Mouse (Mus musculus): ENCODE results near the gene Lmntd1. TPM values are rescaled to one million over a fixed set of nuclear protein-coding genes. Genes with fewer than 3 reads are reported as not detected.

Gene Lmntd1
- polyA plus RNA-seq, 1 experiment from 2014 or later: 1.2 TPM

DNA sequence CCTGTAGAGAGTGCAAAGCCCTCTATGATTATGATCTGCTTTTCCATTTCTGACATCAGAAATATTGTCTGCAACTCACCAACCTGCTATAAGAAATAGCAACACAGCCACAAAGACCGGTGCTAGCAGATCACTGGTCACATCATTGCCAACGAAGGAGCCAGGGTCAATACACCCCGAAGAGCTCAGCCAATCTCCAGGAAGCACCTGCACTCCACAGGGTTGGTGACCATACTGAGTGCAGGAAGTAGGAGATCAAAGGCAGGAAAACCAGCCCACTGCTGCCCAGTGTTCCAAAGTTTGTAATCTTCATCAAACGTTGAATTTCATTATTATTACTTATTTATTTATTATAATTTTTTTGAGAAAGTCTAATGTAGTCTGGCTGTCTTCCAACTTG, 9.5 kb downstream of the Lmntd1 start:
- Histone ChIP-seq H3K4me2 (replicated peaks) (no peak overlapping the region), H3K4me3 (replicated peaks) (no peak overlapping the region), H3K27me3 (no peaks in the 10 kb centered on the region), H3K36me3 (no peaks in the 10 kb centered on the region), H3K4me1 (0 out of 2 replicates have a peak, but pooled peaks cover 11% of the 10 kb centered on the region), H3K9me3 (replicated peaks) (no peaks in the 10 kb centered on the region), H3K9ac (no peak overlapping the region), H3K27ac (replicated peaks) (no peak overlapping the region)
- ATAC-seq (ENCODE audit: insufficient number of reproducible peaks, low FRiP score, low TSS enrichment, low read depth): no peak
- 69% methylated on average over 4 of the region's 4 CpGs for WGBS

DNA sequence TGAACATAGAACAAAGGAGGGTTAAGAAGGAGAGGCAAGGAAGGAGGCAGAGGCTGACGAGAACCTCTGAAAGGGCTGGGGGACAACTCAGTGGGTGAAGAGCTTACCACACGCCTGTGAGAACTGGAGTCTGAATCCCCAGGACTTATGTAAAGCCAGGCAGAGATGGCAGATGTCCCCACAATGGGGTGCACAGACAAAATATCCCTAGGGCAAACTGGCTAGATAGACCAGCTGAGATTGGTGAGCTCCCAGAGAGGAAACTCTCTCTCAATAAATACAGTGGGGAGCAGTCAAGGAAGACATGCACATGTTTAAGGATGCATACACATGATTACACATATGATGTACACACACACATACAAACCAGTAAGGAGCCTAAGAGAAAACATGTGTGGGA, 10.0 kb downstream of the Lmntd1 start:
- Histone ChIP-seq H3K4me1 (peaks cover 12% of the 10 kb centered on the region; the same call in 1 of the 2 replicates), H3K4me3 (replicated peaks) (no peak overlapping the region), H3K27me3 (no peaks in the 10 kb centered on the region), H3K4me2 (replicated peaks) (no peak overlapping the region), H3K9me3 (replicated peaks) (no peaks in the 10 kb centered on the region), H3K36me3 (no peaks in the 10 kb centered on the region), H3K27ac (replicated peaks) (no peak overlapping the region), H3K9ac (no peak overlapping the region)
- 45% methylated on average over 2 of the region's 2 CpGs for WGBS
- no peak for ATAC-seq (ENCODE audit: insufficient number of reproducible peaks, low FRiP score, low TSS enrichment, low read depth)

DNA sequence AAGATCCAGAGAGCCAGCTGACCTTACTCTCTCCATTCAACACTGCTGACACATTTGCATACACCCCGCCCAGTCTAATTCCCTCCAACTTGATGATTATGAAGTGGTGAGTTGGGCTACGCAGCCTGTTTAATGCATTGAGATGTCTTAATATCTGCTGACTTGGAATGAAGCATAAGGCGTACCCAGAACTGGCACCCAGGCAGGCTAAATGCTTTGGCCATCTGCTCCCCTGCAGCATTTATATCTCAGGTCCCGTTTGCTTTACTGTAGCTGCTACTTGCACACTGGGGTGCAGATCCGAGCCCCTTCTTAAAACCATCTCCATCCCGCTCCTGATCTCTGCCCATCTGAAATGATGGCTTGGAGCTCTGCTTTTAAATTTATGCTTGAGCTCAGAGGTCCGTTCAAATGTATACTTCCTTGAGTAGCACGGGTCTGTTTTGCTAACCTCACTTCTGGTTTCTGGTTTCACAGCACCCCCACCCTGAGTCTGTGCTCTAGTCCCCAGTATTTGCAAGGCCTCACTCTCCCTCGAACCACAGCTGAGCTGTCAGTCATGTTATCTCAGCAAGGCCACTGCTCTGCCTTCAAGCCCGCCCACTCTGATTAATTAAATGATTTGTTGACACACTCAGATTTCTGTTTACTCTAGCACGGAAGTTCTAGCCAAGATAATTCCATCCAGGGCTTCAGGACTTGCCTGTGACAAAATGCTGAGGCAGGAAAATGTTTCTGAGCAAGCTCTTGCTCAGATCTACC, 15.1 kb downstream of the Lmntd1 start:
- no peaks in the 10 kb centered on the region for H3K36me3 ChIP-seq
- no peaks in the 10 kb centered on the region for H3K27me3 ChIP-seq
- no peak overlapping the region for H3K4me2 ChIP-seq (replicated peaks)
- H3K9me3 ChIP-seq (replicated peaks): no peaks in the 10 kb centered on the region
- no peak overlapping the region for H3K9ac ChIP-seq
- H3K27ac ChIP-seq (replicated peaks): no peak overlapping the region
- H3K4me1 ChIP-seq: peaks cover 11% of the 10 kb centered on the region; the same call in 1 of the 2 replicates
- ATAC-seq (ENCODE audit: insufficient number of reproducible peaks, low FRiP score, low TSS enrichment, low read depth): no peak
- H3K4me3 ChIP-seq (replicated peaks): no peak overlapping the region
- WGBS: 50% methylated on average over 11 of the region's 11 CpGs

GRCm38 (mm10) chr6:145595905-145596304, 18.2 kb downstream of the Lmntd1 start:
- 56% methylated on average over 4 of the region's 4 CpGs for WGBS
- peaks cover 26% of the 10 kb centered on the region for H3K4me1 ChIP-seq
- ATAC-seq (ENCODE audit: insufficient number of reproducible peaks, low FRiP score, low TSS enrichment, low read depth): no peak
- H3K9ac ChIP-seq: no peak overlapping the region
- no peak overlapping the region for H3K4me2 ChIP-seq (replicated peaks)
- H3K4me3 ChIP-seq (replicated peaks): no peak overlapping the region
- H3K9me3 ChIP-seq (replicated peaks): no peaks in the 10 kb centered on the region
- no peaks in the 10 kb centered on the region for H3K27me3 ChIP-seq
- no peak overlapping the region for H3K27ac ChIP-seq (replicated peaks)
- H3K36me3 ChIP-seq: no peaks in the 10 kb centered on the region

DNA sequence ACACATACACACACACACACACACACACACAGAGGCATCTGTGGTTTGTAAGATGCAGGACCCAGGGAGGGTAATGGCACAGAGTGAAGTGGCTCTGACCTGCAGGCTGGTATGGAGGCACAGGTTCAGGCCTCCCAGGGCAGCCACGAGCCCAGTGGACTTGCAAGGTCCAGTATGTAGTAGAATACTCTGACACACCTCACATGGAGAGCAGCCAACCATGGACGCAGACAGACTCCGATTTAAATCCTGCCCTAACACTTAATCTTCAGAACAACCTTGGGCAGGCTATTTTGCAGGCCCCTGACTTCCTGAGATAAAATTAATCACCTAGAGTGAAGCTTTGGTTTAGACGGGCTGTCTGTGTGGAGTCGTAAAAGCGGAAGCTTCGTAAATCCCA, 20.1 kb downstream of the Lmntd1 start:
- Histone ChIP-seq H3K36me3 (no peaks in the 10 kb centered on the region), H3K27ac (replicated peaks) (no peak overlapping the region), H3K27me3 (no peaks in the 10 kb centered on the region), H3K4me3 (replicated peaks) (no peak overlapping the region), H3K9me3 (replicated peaks) (no peaks in the 10 kb centered on the region), H3K9ac (no peak overlapping the region), H3K4me1 (peaks cover 28% of the 10 kb centered on the region), H3K4me2 (replicated peaks) (no peak overlapping the region)
- no peak for ATAC-seq (ENCODE audit: insufficient number of reproducible peaks, low FRiP score, low TSS enrichment, low read depth)
- 84% methylated on average over 7 of the region's 7 CpGs for WGBS

DNA sequence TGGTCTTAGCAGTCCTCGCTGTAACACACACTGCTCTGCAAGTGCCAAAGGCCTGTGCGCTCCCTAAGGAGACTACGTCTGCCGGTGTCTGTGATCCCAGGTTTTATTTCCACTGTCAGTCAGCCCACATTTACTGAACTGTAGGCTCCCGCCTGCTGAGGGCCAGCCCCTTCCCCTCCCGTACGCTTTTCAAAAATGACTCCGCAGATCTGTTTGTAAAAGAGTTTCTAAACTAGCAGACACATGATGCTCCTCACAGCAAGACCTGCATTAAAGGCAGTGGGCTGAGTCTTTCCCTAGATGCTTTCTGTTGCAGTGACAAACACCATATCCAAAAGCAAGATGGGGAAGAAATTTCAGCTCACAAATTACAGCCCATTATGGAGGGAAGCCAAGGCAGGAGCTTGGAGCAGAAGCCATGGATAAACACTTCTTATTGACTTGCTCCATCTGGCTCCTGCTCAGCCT, 21.6 kb downstream of the Lmntd1 start:
- Histone ChIP-seq H3K4me3 (replicated peaks) (no peak overlapping the region), H3K4me1 (peaks cover 24% of the 10 kb centered on the region), H3K9ac (no peak overlapping the region), H3K27me3 (no peaks in the 10 kb centered on the region), H3K27ac (replicated peaks) (no peak overlapping the region), H3K4me2 (replicated peaks) (no peak overlapping the region), H3K9me3 (replicated peaks) (no peaks in the 10 kb centered on the region), H3K36me3 (no peaks in the 10 kb centered on the region)
- ATAC-seq (ENCODE audit: insufficient number of reproducible peaks, low FRiP score, low TSS enrichment, low read depth): no peak
- WGBS: 34% methylated on average over 8 of the region's 8 CpGs

DNA sequence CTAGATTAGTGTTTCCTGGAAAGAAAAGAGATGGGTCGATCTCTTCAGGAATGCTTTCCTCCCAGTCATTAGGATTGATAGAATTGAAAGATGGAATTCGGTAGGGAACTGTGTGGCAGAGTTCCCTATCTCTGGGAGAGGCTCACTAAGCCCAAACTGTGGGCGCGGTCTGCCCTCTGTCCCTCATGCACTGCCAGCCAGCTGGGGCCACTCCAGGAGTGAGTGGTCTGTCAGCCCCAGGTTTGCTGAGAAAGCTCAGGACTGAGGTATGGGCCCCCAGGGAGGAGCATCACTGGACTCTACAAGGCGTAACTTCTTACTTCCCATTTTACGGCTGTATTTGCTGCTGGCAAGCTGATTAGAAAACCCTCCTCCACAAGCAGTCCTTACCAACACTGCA, 22.1 kb downstream of the Lmntd1 start:
- no peak overlapping the region for H3K4me3 ChIP-seq (replicated peaks)
- H3K4me2 ChIP-seq (replicated peaks): no peak overlapping the region
- 68% methylated on average over 6 of the region's 6 CpGs for whole genome bisulfite sequencing
- H3K4me1 ChIP-seq: peaks cover 24% of the 10 kb centered on the region
- no peaks in the 10 kb centered on the region for H3K9me3 ChIP-seq (replicated peaks)
- no peaks in the 10 kb centered on the region for H3K36me3 ChIP-seq
- no peak overlapping the region for H3K9ac ChIP-seq
- no peaks in the 10 kb centered on the region for H3K27me3 ChIP-seq
- no peak overlapping the region for H3K27ac ChIP-seq (replicated peaks)
- no peak for ATAC-seq (ENCODE audit: insufficient number of reproducible peaks, low FRiP score, low TSS enrichment, low read depth)

- no peak overlapping the region for H3K4me3 ChIP-seq (replicated peaks)
- no peaks in the 10 kb centered on the region for H3K9me3 ChIP-seq (replicated peaks)
- H3K9ac ChIP-seq: no peak overlapping the region
- no peak overlapping the region for H3K27ac ChIP-seq (replicated peaks)
- 38% methylated on average over 1 of the region's 1 CpGs for WGBS
- ATAC-seq (ENCODE audit: insufficient number of reproducible peaks, low FRiP score, low TSS enrichment, low read depth): no peak
- no peaks in the 10 kb centered on the region for H3K36me3 ChIP-seq
- H3K27me3 ChIP-seq: no peaks in the 10 kb centered on the region
- peaks cover 24% of the 10 kb centered on the region for H3K4me1 ChIP-seq
- no peak overlapping the region for H3K4me2 ChIP-seq (replicated peaks)
Observed at GRCm38 (mm10) chr6:145591578-145591977, 22.5 kb downstream of the Lmntd1 start.

GRCm38 (mm10) chr6:145590501-145591293, 23.4 kb downstream of the Lmntd1 start:
- ATAC-seq (ENCODE audit: insufficient number of reproducible peaks, low FRiP score, low TSS enrichment, low read depth): no peak
- Histone ChIP-seq H3K4me3 (replicated peaks) (no peak overlapping the region), H3K36me3 (no peaks in the 10 kb centered on the region), H3K4me2 (replicated peaks) (no peak overlapping the region), H3K4me1 (peaks cover 21% of the 10 kb centered on the region), H3K27me3 (no peaks in the 10 kb centered on the region), H3K9ac (no peak overlapping the region), H3K9me3 (replicated peaks) (no peaks in the 10 kb centered on the region), H3K27ac (replicated peaks) (no peak overlapping the region; the same call in 1 of the 2 replicates)
- WGBS: 82% methylated on average over 11 of the region's 11 CpGs

DNA sequence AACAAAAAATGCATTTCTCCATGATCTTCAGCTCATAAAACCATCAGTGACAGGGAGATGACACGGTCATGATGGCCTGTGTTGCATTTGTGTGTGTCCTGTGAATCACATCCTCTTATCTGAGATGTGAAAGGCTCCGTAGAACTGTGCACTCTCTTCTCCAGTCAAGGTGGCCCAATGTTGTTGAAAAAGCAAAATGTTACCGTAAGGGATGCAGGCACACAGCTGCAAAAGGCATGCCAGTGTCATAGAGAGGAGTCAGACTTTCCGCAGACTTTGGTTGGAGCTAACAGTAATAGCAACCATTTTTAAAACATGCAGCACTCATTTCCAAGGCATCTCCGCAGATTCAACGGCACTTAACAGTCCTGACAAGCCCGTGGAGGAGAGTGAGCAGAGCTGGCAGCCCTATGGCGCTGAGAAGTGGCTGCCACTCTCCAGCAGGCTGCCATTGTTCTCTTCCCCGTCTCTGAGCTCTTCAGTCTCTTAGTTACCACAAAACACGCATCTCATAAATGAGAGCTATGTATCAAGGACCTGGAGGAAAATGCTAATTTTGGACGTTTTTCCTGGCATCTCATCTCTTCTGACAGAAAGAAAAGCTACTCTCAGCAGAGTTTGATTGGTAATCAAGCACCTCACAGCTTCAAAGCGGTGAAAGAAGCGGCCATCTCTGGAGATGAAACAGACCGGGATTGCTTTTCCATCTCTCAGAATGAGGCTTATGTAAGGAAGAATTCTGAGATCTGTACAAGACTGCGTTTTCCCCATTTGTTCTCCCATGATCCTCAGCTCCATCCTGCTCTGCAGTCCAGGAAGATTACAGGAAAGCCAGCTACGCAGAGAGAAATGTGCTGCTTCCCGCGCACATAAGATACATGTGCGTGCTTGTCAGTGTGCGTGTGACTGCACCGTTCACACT, 28.8 kb downstream of the Lmntd1 start:
- no peak overlapping the region for H3K27ac ChIP-seq (replicated peaks)
- no peaks in the 10 kb centered on the region for H3K4me1 ChIP-seq
- 67% methylated on average over 21 of the region's 21 CpGs for WGBS
- no peak overlapping the region for H3K4me3 ChIP-seq (replicated peaks)
- H3K27me3 ChIP-seq: no peaks in the 10 kb centered on the region
- H3K9me3 ChIP-seq (replicated peaks): no peaks in the 10 kb centered on the region
- ATAC-seq (ENCODE audit: insufficient number of reproducible peaks, low FRiP score, low TSS enrichment, low read depth): no peak
- no peak overlapping the region for H3K9ac ChIP-seq
- H3K4me2 ChIP-seq (replicated peaks): no peak overlapping the region
- H3K36me3 ChIP-seq: no peaks in the 10 kb centered on the region

Measured in embryonic facial prominence, embryonic 15.5 days (tissue).